Mouse (Mus musculus): ENCODE data around the gene Asb4.

GRCm38 (mm10) chr6:5455836-5456235, 72.7 kb downstream of the Asb4 start:
- no peak for TF ChIP-seq POLR2A (IDR thresholded peaks at IDR 0.05; ENCODE audit: borderline replicate concordance, control insufficient read depth, low read depth, low read length)
- no peak for TF ChIP-seq CTCF (IDR thresholded peaks at IDR 0.05; ENCODE audit: control insufficient read depth, insufficient read depth, low read length)
